Mouse (Mus musculus) retina, embryonic 14.5 days (tissue): Measurements from ENCODE around the gene Ly6g6c.
A peak's percentile ranks its signal among the peaks of the same experiment; 100 is the strongest.

Experiments used
- DNase-seq: peaks from one replicate; pipeline ENCODE4 v3.0.0-alpha.2; 2015; ENCODE audit warnings: low spot score

Ly6g6c gene

DNA sequence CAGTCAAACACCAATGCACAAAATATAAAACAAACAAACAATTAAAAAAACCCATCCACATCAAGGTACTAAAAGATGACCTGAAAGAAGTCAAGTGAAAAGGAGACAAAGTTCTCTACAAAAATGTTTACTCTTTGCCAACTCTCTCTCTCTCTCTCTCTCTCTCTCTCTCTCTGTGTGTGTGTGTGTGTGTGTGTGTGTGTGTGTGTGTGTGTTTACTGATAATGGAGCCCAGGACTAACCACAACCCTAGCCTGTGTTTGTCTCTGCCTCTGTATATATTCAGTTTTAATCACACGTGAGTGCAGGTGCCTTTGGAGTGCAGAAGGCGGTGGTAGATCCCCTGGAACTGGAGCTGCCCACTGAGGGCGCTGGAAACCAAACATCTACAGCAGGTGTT is 8.1 kb upstream of the Ly6g6c start:
- DNase-seq, result no peak

DNA sequence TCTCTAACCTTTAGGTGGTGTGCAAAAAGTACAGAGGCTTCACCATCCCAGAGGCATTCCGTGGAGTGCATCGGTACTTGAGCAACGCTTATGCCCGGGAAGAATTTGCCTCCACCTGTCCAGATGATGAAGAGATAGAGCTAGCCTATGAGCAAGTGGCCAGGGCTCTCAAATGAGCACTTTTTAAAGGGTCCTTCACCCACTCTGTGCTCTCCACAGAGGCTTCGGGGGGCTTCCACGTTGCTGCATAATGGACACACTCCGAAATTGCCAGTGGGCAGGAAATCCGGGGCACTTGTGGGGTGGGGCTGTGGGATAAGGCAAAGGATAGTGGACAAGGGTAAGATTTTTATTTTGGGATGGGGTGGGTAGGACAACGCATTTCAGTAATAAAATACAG is 6.9 kb upstream of the Ly6g6c start:
- no peak for DNase-seq

DNA sequence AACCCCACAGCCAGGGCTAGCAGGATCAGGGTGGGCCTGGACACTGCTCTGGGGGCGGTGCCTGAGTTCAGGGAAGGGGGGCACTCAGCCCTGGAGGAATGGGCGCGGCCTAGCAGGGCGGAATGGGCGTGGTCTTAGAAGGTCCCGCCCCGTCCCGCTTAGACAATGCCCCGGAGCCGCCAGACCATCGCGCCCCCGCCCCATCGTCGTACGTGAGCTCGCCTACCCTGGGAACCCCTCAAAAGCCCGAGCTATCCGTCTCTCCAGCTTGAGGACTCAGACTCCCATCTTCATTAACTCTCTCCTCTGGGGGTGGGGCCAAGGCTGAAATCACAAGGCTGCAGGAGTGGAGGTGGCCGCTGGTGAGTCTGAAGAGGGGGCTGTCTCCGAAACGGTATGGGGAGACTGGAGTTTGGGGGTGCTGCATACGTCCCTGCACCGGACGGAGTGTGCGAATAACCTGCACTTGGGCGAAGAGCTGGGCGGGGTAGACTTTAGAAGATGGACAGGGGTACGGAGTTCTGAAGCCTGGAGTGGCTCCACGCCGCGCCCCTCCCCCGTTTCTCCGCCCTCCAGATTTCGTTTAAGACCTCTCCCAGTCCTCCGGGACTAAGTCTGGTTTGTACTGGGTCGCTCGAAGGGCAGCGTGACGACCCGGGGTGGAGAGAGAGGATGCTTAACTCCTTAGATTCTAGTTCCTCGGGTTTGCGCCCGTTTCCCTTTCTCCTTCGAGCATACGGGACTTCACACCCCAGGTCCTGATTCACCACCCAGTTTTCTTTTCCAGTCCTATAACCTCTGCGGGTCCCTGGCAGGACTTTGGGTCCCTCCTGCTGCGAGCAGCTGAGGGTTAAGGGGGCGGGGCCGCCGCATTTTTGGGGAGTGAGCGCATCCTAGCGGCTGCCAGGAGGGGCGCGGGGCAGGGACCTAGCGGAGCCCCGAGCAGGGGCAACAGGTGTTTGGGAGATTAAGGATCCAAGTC is 6.0 kb upstream of the Ly6g6c start, which contains the start of gene Ddah2:
Gene Ddah2 (plus strand): TSS at position 125 of the 982 bp plus-strand sequence.
- peak; percentile 99 for DNase-seq

DNA sequence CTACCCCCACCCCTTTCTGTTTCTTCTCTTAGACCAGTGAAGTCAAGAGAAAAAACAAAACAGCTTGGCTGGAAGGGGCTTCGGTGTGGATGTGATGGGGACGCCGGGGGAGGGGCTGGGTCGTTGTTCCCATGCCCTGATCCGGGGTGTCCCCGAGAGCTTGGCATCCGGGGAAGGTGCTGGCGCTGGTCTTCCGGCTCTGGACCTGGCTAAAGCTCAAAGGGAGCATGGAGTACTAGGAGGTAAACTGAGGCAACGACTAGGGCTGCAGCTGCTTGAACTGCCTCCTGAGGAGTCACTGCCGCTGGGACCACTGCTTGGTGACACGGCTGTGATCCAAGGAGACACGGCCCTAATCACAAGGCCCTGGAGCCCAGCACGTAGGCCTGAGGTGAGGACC is 5.1 kb upstream of the Ly6g6c start:
- DNase-seq, result no peak

DNA sequence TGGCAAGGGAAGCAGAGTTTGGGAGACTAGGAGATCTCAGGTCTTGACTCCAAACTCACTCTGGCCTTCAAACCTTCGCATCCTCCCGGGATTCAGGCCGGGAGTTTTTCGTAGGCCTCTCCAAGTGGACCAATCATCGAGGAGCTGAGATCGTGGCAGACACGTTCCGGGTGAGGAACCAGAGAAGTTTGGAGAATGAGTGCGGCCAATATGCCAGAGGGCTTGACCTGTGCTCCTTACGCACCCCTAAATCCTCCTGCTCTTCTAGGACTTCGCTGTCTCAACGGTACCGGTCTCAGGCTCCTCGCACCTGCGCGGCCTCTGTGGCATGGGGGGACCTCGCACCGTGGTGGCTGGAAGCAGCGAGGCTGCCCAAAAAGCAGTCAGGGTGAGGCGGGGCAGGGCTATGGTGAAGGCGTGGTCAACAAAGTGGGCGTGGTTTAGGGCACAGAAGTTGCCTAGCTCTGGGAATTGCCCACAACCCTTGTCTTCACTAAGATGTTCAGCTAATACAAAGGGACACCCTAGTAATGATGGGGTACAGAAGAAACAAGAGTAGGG is 4.4 kb upstream of the Ly6g6c start:
- DNase-seq, result no peak

DNA sequence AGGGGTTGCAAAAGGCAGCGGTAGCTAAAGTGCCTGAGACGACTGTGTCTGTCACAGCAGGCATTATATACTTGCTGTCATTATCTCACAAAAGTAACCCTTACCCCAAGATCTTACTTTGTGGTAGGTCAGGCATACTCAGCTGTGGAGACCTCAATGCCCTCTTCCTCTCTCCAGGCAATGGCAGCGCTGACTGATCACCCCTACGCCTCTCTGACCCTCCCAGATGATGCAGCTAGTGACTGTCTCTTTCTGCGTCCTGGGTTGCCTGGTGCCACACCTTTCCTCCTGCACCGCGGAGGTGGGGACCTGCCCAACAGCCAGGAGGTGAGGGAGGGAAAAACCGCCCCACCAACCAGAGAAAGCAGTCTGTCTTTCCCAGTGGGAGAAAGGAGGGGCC is 3.9 kb upstream of the Ly6g6c start:
- no peak for DNase-seq

DNA sequence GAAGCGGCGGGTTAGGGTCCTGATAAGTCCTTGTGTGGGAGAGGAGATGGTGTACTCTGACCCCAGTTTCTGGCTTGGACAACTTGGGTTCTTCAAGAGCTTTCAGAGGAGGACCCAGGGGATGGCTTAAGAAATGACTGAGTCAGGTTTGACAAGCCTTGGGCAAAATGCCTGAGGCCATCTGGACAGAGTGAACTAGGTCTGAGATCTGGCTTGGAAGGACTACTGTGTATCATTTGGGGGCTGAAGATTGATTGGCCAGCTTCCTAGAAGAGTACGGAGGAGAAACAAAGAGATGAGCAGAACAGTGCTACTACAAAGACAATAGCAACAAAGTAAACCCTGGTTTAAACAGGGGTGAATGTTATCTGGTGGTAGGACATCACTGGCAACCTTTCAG is 1.7 kb upstream of the Ly6g6c start:
- DNase-seq, result no peak

DNA sequence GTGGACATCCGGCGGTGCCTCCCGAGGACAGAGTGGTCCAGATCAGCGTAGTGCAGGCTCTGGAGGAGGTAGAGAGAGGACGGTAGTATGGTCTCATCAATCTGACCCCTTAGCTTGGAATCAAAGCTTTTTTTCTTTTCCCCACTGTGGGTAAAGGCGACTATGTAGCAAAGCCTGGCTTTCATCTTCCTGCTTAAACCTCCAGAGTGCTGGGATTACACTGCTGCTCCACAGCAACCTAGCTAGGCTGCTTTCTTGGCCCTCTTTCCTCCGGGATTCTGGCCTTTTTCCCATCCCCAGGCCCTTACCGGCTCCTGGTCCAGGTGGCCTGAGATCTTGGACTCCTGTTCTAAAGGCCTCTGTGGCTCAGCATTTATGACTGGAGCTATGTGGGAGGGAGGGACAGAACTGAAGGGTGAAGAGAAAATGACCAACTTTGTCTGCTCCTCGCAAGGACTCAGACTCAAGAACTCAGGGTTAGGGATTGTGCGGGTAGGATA is 760 bp upstream of the Ly6g6c start:
- DNase-seq, result no peak

DNA sequence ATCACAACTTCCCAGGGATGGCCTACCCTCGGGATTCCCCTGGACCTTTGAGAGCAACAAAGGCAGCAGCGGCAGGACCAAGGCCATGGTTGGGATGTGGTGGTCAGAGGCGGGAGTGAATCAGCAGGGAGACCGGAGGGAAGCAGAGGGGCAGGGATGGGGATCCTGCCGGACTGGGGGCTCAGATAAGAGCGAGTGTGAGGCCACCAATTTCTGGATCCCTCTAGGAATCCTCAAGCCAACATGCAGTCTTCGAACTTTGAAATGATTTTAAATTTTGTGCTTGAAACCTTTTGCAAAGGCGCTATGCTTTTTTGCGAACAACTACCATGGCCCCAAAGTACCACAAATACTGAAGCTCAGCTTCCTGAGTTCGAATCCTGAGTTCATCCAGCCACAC is 896 bp downstream of the Ly6g6c start, which contains the start of gene Mpig6b:
Gene Mpig6b (minus strand): TSS at position 101 of the 400 bp plus-strand sequence.
- no peak for DNase-seq

DNA sequence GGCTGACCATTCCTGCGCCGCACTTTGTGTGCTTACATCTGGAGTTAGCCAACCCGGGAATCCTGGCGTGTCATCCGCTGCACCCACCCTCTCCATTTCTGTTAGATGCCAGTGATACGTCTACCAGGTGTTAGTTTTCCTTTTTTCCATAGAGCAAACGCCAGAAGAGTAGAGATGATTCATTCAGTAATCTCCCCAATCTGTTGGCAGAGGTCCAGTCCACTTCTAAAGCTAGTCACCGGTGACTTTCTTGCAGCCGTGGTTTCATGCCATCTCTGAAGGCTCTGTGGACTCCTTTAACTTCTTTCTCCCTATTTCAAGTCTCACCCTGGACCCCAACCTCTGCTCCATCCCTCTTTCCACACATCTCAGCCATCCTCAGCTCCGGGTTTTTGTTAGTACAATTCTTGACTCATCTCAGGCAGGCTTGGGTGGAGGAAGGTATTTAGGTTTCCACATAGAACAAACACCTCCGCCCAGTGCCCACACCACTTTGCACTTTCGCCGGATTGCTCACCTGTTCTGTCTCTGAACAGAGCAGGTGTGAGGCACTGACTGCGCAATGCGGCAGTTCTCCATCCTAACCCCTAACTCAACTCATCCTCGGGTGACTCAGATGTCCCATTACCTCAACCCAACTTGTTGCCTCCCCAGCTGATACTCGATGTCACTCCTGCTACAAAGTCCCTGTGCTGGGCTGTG is 3.2 kb downstream of the Ly6g6c start:
- DNase-seq, result no peak

DNA sequence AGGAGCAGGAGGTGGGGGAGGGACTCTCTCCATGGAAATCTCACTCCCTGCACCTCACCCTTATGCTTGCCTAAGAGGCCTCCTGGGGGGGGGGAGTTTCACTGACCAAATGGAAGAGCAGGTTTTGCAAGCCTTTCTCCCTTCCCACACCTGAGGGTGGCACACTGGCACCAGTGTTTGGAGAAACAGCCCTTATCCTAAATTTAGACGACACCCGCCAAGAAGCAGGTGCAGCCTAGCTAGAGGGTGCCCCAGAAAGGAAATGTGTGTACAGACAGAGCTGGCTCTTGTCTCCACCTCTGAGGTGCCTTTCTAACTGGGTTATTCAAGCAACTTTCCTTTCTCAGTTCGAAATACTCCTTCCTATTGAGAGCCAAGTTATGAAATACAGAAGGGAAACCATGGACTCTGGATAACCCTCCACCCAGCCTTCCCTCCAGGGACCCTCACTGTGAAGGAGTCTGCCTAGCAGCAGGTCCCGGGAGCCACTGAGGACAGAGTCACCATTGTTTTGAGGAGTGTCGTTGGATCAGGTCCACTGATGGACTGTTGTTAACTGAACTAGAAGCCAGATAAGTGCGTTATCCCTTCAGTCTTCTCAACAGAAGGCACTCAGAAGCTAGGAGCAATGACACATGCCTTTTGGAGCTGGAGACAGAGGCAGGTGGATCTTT is 5.5 kb downstream of the Ly6g6c start:
- no peak for DNase-seq

DNA sequence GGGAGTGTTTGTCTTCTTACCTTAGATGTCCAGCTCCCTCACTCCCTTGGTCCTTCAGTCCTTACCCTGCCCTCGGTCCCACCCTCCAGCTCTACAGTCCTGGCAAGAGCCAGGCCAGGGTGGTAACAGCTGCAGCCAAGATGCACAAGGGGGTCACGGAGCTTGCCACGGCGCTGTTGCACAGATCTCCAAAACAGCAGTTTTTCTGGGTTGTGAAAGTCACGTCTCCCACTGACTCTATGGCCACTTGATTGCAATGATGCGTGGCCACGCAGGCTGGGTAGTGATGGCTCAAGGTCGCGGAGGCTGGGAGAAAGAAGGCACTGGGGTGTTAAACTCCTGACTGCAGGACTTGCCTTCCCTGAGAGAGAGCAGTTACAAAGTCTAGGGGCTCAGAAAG is 6.3 kb downstream of the Ly6g6c start:
- DNase-seq, result no peak

DNA sequence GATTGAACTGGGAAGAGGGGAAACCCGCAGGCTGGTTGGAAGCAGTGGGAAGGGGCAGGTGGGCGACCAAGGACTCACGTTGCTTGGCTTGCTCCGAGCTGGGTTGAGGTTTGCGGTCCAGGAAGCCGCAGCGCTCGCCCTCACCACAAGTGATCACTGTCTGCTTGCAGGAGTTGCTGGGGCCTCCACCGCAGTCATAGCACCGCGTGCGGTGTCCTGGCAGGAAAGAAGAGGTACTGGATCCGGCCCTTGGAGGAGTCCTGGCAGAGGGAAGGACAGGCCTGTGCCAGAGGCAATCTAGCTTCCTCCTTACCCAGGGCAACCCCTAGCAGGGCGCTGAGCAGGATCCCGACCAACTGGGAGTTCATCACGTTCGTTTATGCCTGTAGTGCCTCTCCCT is 8.9 kb downstream of the Ly6g6c start:
- no peak for DNase-seq

DNA sequence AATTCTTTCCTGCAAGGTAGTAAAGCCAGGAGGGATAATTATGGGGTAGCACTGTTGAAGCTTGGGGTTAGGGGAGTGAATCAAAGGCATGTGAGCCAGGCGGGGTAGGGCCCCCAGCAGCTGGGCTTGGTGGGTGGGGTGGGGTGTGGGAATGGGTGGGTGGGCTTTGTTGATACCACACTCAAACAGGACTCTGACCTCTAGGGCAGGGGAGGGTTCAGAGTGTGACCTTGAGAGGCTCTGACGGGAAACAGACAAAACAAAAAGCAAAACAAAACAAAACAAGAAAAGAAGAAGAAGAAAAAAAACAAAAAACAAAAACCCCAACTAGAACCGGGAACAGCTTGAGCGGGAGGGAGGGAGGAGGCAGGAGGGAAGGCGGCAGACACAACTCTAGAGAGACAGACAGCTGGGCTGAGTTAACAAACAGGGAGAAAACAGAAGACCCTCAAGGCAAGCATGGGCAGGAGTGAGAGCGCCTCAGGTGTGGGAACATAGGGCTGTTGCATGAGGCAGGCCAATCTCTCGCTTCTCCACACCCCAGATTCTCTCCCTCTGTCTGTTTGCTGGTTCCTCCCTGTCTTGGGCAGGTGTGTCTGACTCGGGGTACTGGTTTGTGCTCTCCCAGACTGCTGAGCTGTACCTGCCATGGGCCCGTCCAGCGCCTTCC is 11.5 kb downstream of the Ly6g6c start, which contains the start of gene Ly6g6e:
Gene Ly6g6e (plus strand): TSS at position 396 of the 670 bp plus-strand sequence.
- no peak for DNase-seq

DNA sequence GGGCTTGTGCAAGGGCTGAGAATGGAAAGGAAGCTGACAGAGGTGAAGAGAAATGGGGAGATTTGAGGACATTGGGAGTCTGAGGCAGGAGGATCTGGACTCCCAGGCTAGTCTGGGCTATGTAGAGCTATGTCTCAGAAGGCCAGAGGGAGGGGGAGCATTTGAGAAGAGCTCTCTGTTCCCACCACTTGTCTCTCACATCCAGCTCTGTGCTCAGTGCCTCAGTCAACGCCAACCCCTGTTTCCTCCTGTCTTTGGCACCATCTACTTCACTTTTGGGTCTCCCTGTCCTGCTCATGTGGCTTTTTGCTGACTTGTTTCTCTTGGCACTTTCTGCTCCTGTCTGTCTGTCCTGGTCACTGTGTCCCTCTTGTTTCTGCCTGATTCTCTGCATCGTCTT is 12.1 kb downstream of the Ly6g6c start:
- no peak for DNase-seq

DNA sequence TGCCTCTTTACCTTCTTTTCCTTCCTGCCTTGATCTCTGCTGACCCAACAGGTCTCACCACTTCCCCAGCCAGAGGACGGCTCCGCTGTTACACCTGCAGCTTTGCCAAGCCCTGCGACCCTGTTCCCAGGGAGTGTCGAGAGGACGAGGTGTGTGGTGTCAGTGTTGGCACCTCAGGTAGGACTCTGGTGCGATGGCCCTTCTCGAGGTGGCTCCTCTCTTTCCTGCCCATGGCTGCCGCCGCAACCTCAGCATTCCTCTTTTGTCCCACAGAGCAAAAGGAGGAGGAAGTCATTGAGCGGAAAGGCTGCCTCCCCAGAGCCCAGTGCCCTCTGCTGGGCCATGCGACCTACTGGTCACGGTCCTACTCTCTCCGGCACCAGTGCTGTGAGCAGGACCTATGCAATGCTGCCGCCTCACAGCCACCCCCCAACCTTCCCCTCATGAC is 12.6 kb downstream of the Ly6g6c start, which contains the start of gene Ly6g6d:
Gene Ly6g6d (minus strand): TSS at position 280 of the 448 bp plus-strand sequence.
- DNase-seq, result peak; percentile 65

DNA sequence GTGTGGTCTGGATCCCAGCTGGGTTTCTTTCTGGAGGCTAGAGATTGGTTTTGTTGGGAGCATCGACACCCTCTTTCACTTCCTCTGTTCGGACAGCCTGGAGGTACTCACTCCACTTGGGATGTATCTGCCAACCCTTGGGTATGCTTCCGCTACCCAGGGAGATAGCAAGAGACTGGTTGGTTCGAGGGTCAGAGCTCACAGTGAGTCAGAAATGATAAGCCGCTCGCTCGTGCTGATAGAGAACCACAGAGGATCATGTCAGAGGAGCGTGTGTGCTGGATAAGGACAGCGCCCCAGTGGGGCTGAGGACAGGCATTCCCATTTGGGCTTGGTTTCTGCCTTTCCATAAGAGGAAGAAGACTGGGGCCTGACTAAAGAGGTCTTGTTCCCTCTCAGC is 14.6 kb downstream of the Ly6g6c start:
- no peak for DNase-seq

DNA sequence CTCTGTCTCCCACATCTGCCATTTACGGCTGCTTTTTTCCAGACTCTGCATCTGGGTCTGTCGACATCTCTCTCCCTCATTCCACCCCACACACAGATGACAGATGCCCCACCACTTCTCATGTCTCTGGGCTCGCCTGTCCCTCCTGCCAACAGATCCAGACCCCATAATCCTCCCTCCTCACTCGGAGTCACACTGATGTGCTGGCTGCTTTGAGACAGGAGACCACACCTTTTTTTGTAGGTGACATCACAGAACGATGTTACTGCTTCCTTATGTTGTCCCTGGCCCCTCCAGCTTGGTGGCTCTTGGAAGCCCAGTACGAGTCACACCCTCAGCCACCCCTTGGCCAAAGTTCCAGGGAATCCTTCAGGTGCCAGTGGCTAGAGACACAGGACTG is 15.1 kb downstream of the Ly6g6c start:
- DNase-seq, result no peak

DNA sequence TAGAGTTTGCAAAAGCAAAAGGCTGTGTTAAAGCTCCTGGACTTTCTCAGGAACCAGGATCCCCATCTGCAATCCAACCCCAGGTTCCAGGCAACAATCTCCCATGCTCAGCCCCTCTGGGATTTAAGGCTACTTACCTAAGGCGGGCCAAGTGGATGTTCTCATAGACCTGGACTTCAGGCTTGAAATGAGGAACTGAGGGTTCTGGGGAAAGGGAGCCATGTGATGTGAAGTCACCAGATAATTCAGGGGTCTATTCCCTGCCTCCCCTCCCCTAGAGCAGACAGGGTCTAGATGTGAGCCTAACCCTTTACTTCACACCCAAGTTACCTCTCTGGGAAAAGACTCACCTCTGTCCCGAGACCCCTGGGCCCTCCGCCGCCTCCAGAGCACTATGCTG is 15.5 kb downstream of the Ly6g6c start:
- DNase-seq, result no peak

DNA sequence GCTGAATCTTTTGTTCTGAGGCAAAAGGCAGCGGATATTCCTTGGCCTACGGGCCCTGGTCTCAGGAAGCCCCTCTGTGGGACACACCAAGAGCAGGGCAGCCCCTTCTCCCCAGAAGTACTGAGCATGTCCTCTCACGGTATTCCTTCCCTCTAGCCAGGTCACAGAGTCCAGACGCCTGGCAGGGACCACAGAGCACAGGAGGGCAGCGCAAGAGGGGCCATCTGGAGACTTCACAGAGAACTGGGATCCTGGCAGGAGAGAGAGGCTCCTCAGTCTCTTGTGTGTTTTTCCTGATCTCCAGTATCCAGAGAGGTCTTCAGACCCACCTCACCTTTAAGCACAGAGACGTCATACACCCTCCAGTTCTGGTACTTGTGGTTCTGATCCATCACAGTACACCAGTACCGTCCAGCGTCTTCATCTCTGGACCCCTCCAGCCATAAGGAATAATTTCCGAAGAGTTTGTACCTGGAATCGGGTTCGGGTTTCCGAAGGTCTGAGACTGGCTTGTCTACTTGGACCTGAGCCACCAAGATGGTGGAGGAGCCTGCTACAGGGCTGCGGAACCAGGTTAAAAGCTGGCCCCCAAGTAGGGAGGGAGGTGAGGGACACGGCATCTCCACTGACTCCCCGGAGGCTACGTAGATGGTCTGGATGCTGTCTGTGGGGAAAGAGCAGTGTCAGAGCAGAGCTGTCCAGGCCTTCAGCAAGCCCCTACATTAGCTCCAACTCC is 17.8 kb downstream of the Ly6g6c start:
- no peak for DNase-seq
